Mouse (Mus musculus) embryonic facial prominence, embryonic 11.5 days (tissue): ENCODE measurements around the gene Galntl6. TPM values are rescaled to one million over a fixed set of nuclear protein-coding genes. Genes with fewer than 3 reads are reported as not detected.

Experiments used
- ATAC-seq: fragments of 200-750 bp; cut with Nextera tagmentation; replicated peaks from 2 replicates; pipeline ENCODE4 v1.8.0; 2017; ENCODE audit warnings: low read depth; ENCODE audit not compliant: insufficient number of reproducible peaks, low FRiP score, low TSS enrichment
- DNase-seq: peaks from one replicate; pipeline ENCODE4 v3.0.0-alpha.2; 2015; ENCODE audit warnings: low spot score
- H3K27ac ChIP-seq: fragments of 300-500 bp; sonication (generic); replicated peaks from 2 replicates; pipeline ENCODE4 v1.5.1; 2014; ENCODE audit warnings: mild to moderate bottlenecking, low read depth, low read length, control low read depth
- H3K27me3 ChIP-seq: fragments of 300-500 bp; sonication (generic); 2 replicates; pipeline ENCODE4 v1.6.1; 2014; ENCODE audit warnings: mild to moderate bottlenecking, low read length, moderate library complexity, mixed read lengths; ENCODE audit not compliant: control insufficient read depth, insufficient read depth
- H3K36me3 ChIP-seq: fragments of 300-500 bp; sonication (generic); replicated peaks from 2 replicates; pipeline ENCODE4 v1.6.1; 2014; ENCODE audit warnings: low read depth, mild to moderate bottlenecking, low read length, moderate library complexity, mixed read lengths; ENCODE audit not compliant: control insufficient read depth, insufficient read depth
- H3K4me1 ChIP-seq: fragments of 300-500 bp; sonication (generic); 2 replicates; pipeline ENCODE4 v1.6.1; 2014; ENCODE audit warnings: low read length, mixed read lengths; ENCODE audit not compliant: control insufficient read depth, insufficient read depth
- H3K4me2 ChIP-seq: fragments of 300-500 bp; sonication (generic); 2 replicates; pipeline ENCODE4 v1.6.1; 2014; ENCODE audit warnings: low read depth, mild to moderate bottlenecking, control low read depth, low read length, moderate library complexity
- H3K4me3 ChIP-seq: fragments of 300-500 bp; sonication (generic); 2 replicates; pipeline ENCODE4 v1.5.1; 2014; ENCODE audit warnings: low read depth, low read length, control low read depth
- H3K9ac ChIP-seq: fragments of 300-500 bp; sonication (generic); replicated peaks from 2 replicates; pipeline ENCODE4 v1.6.1; 2014; ENCODE audit warnings: mild to moderate bottlenecking, control low read depth, low read length
- H3K9me3 ChIP-seq: fragments of 300-500 bp; sonication (generic); replicated peaks from 2 replicates; pipeline ENCODE4 v1.6.1; 2016; ENCODE audit warnings: mild to moderate bottlenecking, low read length, inconsistent platforms, mixed read lengths; ENCODE audit not compliant: control insufficient read depth
- WGBS: fragments of 180-500 bp; shearing (Covaris S2); extraction: QIAGEN DNeasy Blood & Tissue Kit; methylation state at CpG from one replicate; pipeline ENCODE4 v1.1.7; 2014; 5-methylcytosine and 5-hydroxymethylcytosine counted together
- polyA plus RNA-seq: library from polyadenylated mRNA; unstranded; fragments of >200 nt; fragmentation: Nextera tagmentation; extraction: Ambion mirVana; gene quantifications from 2 replicates; pipeline ENCODE4 v1.2.1, GENCODE M21; 2014

Gene Galntl6
- polyA plus RNA-seq, 1 experiment from 2014 or later = 0.74 TPM

- Histone ChIP-seq H3K9me3 (no peaks in the 10 kb centered on the region), H3K4me2 (no peak overlapping the region), H3K27ac (no peak overlapping the region), H3K4me3 (no peak overlapping the region), H3K9ac (no peak overlapping the region), H3K27me3 (no peaks in the 10 kb centered on the region), H3K36me3 (no peaks in the 10 kb centered on the region), H3K4me1 (no peaks in the 10 kb centered on the region)
- DNase-seq = no peak
- ATAC-seq = no peak
- 26% methylated on average over 2 of the region's 2 CpGs for WGBS
Observed at GRCm38 (mm10) chr8:58904465-58904864, 8.0 kb downstream of the Galntl6 start.

DNA sequence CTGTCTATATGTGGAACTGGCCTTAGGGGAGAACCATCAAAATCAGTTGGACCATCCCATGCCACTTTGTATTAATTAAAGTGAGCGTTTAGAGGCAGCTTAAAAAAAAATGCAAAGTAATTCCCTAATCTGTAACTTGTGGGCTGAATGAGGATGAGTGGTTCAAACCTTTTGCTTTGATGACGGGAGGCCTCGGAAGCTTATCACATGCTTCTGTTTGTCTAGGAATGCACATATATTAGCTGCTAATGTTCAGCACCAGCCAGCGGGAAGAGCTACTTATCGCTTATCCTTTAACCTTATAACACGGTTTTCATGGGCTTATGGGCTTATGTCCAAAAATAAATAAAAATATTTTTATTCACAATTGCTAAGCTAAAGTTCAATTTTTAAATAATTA lies 16.5 kb downstream of the Galntl6 start:
- no peak overlapping the region for H3K27ac ChIP-seq
- no peaks in the 10 kb centered on the region for H3K27me3 ChIP-seq
- H3K4me1 ChIP-seq = no peaks in the 10 kb centered on the region
- 86% methylated on average over 6 of the region's 6 CpGs for WGBS
- H3K36me3 ChIP-seq = no peaks in the 10 kb centered on the region
- H3K4me2 ChIP-seq = no peak overlapping the region
- H3K9me3 ChIP-seq = no peaks in the 10 kb centered on the region
- no peak overlapping the region for H3K9ac ChIP-seq
- DNase-seq (no peak), ATAC-seq (no peak)
- no peak overlapping the region for H3K4me3 ChIP-seq

DNA sequence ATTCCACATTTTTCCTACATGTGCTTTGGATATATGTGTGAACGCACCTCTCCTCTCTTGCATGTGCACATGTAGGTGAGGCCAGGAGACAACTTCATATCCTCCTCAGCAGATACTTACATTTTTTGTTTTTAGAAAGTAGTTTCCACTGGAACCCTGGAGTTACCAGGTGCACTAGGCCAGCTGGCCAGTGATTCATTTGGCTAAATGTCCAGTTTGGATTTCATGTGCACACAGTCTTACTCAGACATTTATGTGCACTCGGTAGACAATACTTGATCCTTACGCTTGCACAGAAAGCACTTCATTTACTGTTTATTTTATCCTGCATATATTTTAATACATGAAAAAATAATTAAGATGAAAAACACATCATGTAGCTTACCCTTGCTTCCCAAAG lies 21.8 kb downstream of the Galntl6 start:
- Histone ChIP-seq H3K36me3 (no peaks in the 10 kb centered on the region), H3K4me3 (no peak overlapping the region), H3K4me2 (no peak overlapping the region), H3K9ac (no peak overlapping the region), H3K27ac (no peak overlapping the region), H3K4me1 (no peaks in the 10 kb centered on the region), H3K9me3 (no peaks in the 10 kb centered on the region), H3K27me3 (no peaks in the 10 kb centered on the region)
- no peak for DNase-seq
- ATAC-seq = no peak
- 91% methylated on average over 3 of the region's 3 CpGs for WGBS

- Histone ChIP-seq H3K36me3 (no peaks in the 10 kb centered on the region), H3K4me1 (no peaks in the 10 kb centered on the region), H3K27ac (no peak overlapping the region), H3K9ac (no peak overlapping the region), H3K27me3 (no peaks in the 10 kb centered on the region), H3K4me2 (no peak overlapping the region), H3K9me3 (no peaks in the 10 kb centered on the region), H3K4me3 (no peak overlapping the region)
- DNase-seq (peak; percentile 70), ATAC-seq (no peak)
- WGBS = 10% methylated on average over 1 of the region's 1 CpGs
Observed at GRCm38 (mm10) chr8:58886405-58886804, 26.0 kb downstream of the Galntl6 start.

DNA sequence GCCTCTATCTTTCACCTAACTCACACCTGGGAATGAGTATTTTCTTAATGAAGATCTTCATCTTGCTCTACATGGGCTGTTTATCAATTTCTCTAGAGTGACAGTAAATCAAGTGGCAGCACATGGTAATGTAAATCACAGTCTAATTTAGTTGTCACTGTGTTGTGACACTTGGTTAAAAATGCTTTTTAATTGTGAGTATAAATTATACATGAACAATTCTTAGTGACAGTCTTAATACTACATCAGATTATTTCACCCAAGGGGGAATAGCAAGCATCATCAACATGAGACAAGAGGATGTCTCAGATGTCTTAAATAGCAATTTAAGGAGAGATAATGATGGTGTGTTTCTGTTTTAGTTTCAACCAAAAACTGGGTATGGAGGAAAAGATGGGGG lies 88.1 kb downstream of the Galntl6 start:
- no peaks in the 10 kb centered on the region for H3K4me1 ChIP-seq
- no peak overlapping the region for H3K4me2 ChIP-seq
- DNase-seq = no peak
- ATAC-seq = no peak
- H3K36me3 ChIP-seq = no peaks in the 10 kb centered on the region
- H3K4me3 ChIP-seq = no peak overlapping the region
- H3K27ac ChIP-seq = no peak overlapping the region
- H3K27me3 ChIP-seq = no peaks in the 10 kb centered on the region
- H3K9ac ChIP-seq = no peak overlapping the region
- H3K9me3 ChIP-seq = no peaks in the 10 kb centered on the region

GRCm38 (mm10) chr8:58805190-58805589 lies 107.2 kb downstream of the Galntl6 start:
- Histone ChIP-seq H3K36me3 (no peaks in the 10 kb centered on the region), H3K9me3 (no peaks in the 10 kb centered on the region), H3K27ac (no peak overlapping the region), H3K27me3 (no peaks in the 10 kb centered on the region), H3K4me3 (no peak overlapping the region), H3K9ac (no peak overlapping the region), H3K4me2 (no peak overlapping the region), H3K4me1 (no peaks in the 10 kb centered on the region)
- ATAC-seq (no peak), DNase-seq (no peak)

DNA sequence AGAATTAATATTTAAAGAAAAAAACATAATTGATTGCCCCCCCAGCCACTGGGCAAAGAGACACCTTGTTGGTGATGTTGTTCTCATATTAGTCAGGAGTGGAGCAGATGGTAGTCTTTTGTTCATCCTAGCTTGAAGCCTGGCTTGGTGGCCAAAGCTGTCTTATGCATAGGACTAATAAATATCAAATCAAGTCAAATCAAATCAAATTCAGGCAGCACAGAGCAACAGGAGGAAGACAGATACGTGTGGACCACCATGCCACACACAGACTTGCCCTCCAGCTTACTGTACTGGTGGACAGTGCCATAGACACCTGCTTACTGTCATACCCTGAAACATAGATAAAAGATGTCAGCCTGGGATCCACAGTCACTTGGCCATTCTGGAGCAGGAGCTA lies 110.6 kb downstream of the Galntl6 start:
- H3K9me3 ChIP-seq = no peaks in the 10 kb centered on the region
- H3K4me1 ChIP-seq = no peaks in the 10 kb centered on the region
- H3K4me2 ChIP-seq = no peak overlapping the region
- WGBS = 71% methylated on average over 1 of the region's 1 CpGs
- H3K36me3 ChIP-seq = no peaks in the 10 kb centered on the region
- H3K4me3 ChIP-seq = no peak overlapping the region
- no peaks in the 10 kb centered on the region for H3K27me3 ChIP-seq
- H3K9ac ChIP-seq = no peak overlapping the region
- no peak for DNase-seq
- no peak for ATAC-seq
- no peak overlapping the region for H3K27ac ChIP-seq

DNA sequence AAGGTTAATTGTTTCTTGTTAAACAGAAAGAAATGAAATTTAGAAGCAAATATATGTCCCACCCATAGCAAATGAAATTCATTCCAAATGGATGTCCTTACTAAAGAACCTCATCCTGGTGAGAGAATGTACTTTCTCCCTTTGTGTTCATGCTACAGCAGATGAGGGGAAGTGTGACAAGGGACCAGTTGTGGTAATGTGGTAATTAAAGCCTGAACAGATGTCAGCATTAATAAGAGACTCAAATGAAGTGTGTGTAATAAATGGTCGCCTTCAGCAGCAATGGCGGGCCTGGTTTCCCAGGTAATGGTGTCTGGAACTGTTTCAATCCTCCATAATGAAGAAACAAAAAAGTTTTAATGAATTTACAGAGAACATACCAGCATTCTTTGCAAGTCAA lies 158.7 kb downstream of the Galntl6 start:
- Histone ChIP-seq H3K9ac (no peak overlapping the region), H3K27ac (no peak overlapping the region), H3K4me2 (no peak overlapping the region), H3K9me3 (no peaks in the 10 kb centered on the region), H3K4me3 (no peak overlapping the region), H3K36me3 (no peaks in the 10 kb centered on the region), H3K4me1 (no peaks in the 10 kb centered on the region), H3K27me3 (no peaks in the 10 kb centered on the region)
- no peak for DNase-seq
- 76% methylated on average over 2 of the region's 2 CpGs for WGBS
- ATAC-seq = no peak

DNA sequence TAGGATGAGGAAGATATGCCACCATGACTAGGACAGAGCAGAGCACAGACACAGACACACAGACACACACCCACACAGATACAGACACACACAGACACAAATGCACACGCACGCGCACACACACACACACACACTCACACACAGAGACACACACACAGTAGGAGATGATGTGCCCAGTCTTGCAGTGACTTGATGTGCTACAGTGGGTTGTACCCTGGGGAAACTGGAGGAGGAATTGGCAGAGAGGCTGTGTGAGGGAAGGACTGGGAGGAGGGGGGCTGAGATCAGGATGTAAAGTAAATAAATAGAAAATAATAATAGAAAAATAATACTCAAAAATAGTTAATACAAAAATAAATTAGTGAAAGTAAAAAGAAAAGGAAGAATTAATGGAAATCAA lies 174.5 kb downstream of the Galntl6 start:
- Histone ChIP-seq H3K4me3 (no peak overlapping the region), H3K9ac (no peak overlapping the region), H3K27ac (no peak overlapping the region), H3K4me1 (no peaks in the 10 kb centered on the region), H3K9me3 (no peaks in the 10 kb centered on the region), H3K27me3 (no peaks in the 10 kb centered on the region), H3K4me2 (no peak overlapping the region), H3K36me3 (no peaks in the 10 kb centered on the region)
- ATAC-seq = no peak
- WGBS = 93% methylated on average over 3 of the region's 3 CpGs
- no peak for DNase-seq
